Mouse (Mus musculus): ENCODE results near the gene Eogt. TPM values are rescaled to one million over a fixed set of nuclear protein-coding genes. Genes with fewer than 3 reads are reported as not detected.

The Eogt gene
- total and polyA plus RNA-seq, 2 experiments: 2.0 to 3.9 TPM

- Histone ChIP-seq H3K9ac (ENCODE audit: low read depth, low read length) (no peak overlapping the region), H3K27ac (replicated peaks; ENCODE audit: insufficient read depth, low read depth, low read length) (no peak overlapping the region), H3K4me3 (ENCODE audit: insufficient read depth, low read depth, low read length) (no peak overlapping the region), H3K79me2 (ENCODE audit: control insufficient read depth, insufficient read depth, low read length) (no peaks in the 10 kb centered on the region), H3K4me1 (ENCODE audit: control insufficient read depth, insufficient read depth, low read length) (no peaks in the 10 kb centered on the region), H3K36me3 (ENCODE audit: control insufficient read depth, insufficient read depth, low read length) (peaks cover 41% of the 10 kb centered on the region), H3K27me3 (ENCODE audit: control insufficient read depth, insufficient read depth, low read length) (no peaks in the 10 kb centered on the region)
- DNase-seq (ENCODE audit: extremely low read depth, low read depth, low spot score): no peak
- no peak for TF ChIP-seq POLR2A (IDR thresholded peaks at IDR 0.05; ENCODE audit: extremely low read depth, insufficient read depth, low read length)
- no peak for TF ChIP-seq CTCF (IDR thresholded peaks at IDR 0.05; ENCODE audit: low read depth, low read length)
- WGBS: 96% methylated on average over 5 of the region's 5 CpGs
These were observed 16.2 kb downstream of the Eogt start for GRCm38 (mm10) chr6:97132707-97133303.

- Histone ChIP-seq H3K4me1 (ENCODE audit: control insufficient read depth, insufficient read depth, low read length) (no peaks in the 10 kb centered on the region), H3K9ac (ENCODE audit: low read depth, low read length) (no peak overlapping the region), H3K36me3 (ENCODE audit: control insufficient read depth, insufficient read depth, low read length) (peaks cover 42% of the 10 kb centered on the region), H3K27ac (replicated peaks; ENCODE audit: insufficient read depth, low read depth, low read length) (no peak overlapping the region), H3K79me2 (ENCODE audit: control insufficient read depth, insufficient read depth, low read length) (no peaks in the 10 kb centered on the region), H3K4me3 (ENCODE audit: insufficient read depth, low read depth, low read length) (no peak overlapping the region), H3K27me3 (ENCODE audit: control insufficient read depth, insufficient read depth, low read length) (no peaks in the 10 kb centered on the region)
- TF ChIP-seq CTCF (IDR thresholded peaks at IDR 0.05; ENCODE audit: low read depth, low read length) (no peak), POLR2A (IDR thresholded peaks at IDR 0.05; ENCODE audit: extremely low read depth, insufficient read depth, low read length) (no peak)
- 37% methylated on average over 4 of the region's 4 CpGs for WGBS
- no peak for DNase-seq (ENCODE audit: extremely low read depth, low read depth, low spot score)
These were observed 17.2 kb downstream of the Eogt start for GRCm38 (mm10) chr6:97131808-97132207.

DNA sequence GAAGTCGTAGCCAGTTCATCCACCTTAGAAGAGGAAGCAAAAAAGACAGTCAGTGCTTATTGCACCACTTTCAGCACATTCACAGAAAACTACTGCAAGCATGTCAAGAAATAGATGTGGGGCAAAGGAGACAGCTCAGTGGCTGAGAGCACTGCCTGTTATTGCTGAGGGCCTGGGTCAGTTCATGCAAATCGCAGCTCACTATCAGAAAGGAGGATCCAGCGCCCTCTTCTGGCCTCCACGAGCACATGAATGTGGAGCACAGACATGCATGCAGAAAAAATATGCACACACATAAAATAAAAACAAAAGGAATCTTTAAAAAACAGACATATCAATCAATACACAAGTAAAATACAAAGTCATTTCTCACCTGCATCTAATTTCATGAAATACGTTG lies 18.0 kb downstream of the Eogt start:
- no peak overlapping the region for H3K9ac ChIP-seq (ENCODE audit: low read depth, low read length)
- H3K36me3 ChIP-seq (ENCODE audit: control insufficient read depth, insufficient read depth, low read length): peaks cover 40% of the 10 kb centered on the region
- TF ChIP-seq CTCF (IDR thresholded peaks at IDR 0.05; ENCODE audit: low read depth, low read length) (peak; percentile 32), POLR2A (IDR thresholded peaks at IDR 0.05; ENCODE audit: extremely low read depth, insufficient read depth, low read length) (no peak)

GRCm38 (mm10) chr6:97124336-97125010 lies 24.5 kb downstream of the Eogt start:
- WGBS: 88% methylated on average over 10 of the region's 10 CpGs
- no peak for DNase-seq (ENCODE audit: extremely low read depth, low read depth, low spot score)
- Histone ChIP-seq H3K27me3 (ENCODE audit: control insufficient read depth, insufficient read depth, low read length) (no peaks in the 10 kb centered on the region), H3K4me3 (ENCODE audit: insufficient read depth, low read depth, low read length) (no peak overlapping the region), H3K4me1 (ENCODE audit: control insufficient read depth, insufficient read depth, low read length) (no peaks in the 10 kb centered on the region), H3K9ac (ENCODE audit: low read depth, low read length) (no peak overlapping the region), H3K36me3 (ENCODE audit: control insufficient read depth, insufficient read depth, low read length) (peaks cover 25% of the 10 kb centered on the region), H3K79me2 (ENCODE audit: control insufficient read depth, insufficient read depth, low read length) (no peaks in the 10 kb centered on the region), H3K27ac (replicated peaks; ENCODE audit: insufficient read depth, low read depth, low read length) (no peak overlapping the region)
- no peak for TF ChIP-seq POLR2A (IDR thresholded peaks at IDR 0.05; ENCODE audit: extremely low read depth, insufficient read depth, low read length)
- TF ChIP-seq CTCF (IDR thresholded peaks at IDR 0.05; ENCODE audit: low read depth, low read length): no peak

More for the DNA sequence above, 18.0 kb downstream of the Eogt start:
- WGBS: 78% methylated on average over 5 of the region's 5 CpGs
- H3K4me1 ChIP-seq (ENCODE audit: control insufficient read depth, insufficient read depth, low read length): no peaks in the 10 kb centered on the region
- no peak overlapping the region for H3K27ac ChIP-seq (replicated peaks; ENCODE audit: insufficient read depth, low read depth, low read length)
- H3K27me3 ChIP-seq (ENCODE audit: control insufficient read depth, insufficient read depth, low read length): no peaks in the 10 kb centered on the region
- no peak for DNase-seq (ENCODE audit: extremely low read depth, low read depth, low spot score)
- no peak overlapping the region for H3K4me3 ChIP-seq (ENCODE audit: insufficient read depth, low read depth, low read length)
- H3K79me2 ChIP-seq (ENCODE audit: control insufficient read depth, insufficient read depth, low read length): no peaks in the 10 kb centered on the region

DNA sequence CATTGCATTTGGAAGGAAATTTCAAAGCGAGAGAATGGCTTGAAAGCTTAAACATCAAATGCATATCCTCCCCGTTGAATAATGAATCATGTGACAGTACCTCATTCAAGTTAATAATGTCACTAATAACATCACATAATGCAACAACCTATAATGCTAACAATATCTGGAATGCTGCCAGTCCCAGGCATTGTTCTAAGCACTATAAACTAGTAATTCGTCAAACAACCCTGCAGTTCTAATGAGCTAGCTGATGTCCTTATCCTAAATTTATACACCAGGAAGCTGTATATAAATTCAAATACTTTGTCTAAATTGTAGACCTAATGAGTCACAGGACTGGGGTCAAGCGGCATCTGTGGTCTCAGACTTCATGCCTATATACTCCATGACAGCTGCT lies 28.1 kb downstream of the Eogt start:
- 86% methylated on average over 4 of the region's 4 CpGs for WGBS
- Histone ChIP-seq H3K9ac (ENCODE audit: low read depth, low read length) (no peak overlapping the region), H3K27ac (replicated peaks; ENCODE audit: insufficient read depth, low read depth, low read length) (no peak overlapping the region), H3K4me3 (ENCODE audit: insufficient read depth, low read depth, low read length) (no peak overlapping the region), H3K79me2 (ENCODE audit: control insufficient read depth, insufficient read depth, low read length) (no peaks in the 10 kb centered on the region), H3K27me3 (ENCODE audit: control insufficient read depth, insufficient read depth, low read length) (no peaks in the 10 kb centered on the region), H3K36me3 (ENCODE audit: control insufficient read depth, insufficient read depth, low read length) (peaks cover 43% of the 10 kb centered on the region), H3K4me1 (ENCODE audit: control insufficient read depth, insufficient read depth, low read length) (no peaks in the 10 kb centered on the region)
- no peak for DNase-seq (ENCODE audit: extremely low read depth, low read depth, low spot score)
- TF ChIP-seq CTCF (IDR thresholded peaks at IDR 0.05; ENCODE audit: low read depth, low read length) (no peak), POLR2A (IDR thresholded peaks at IDR 0.05; ENCODE audit: extremely low read depth, insufficient read depth, low read length) (no peak)

- no peak for DNase-seq (ENCODE audit: extremely low read depth, low read depth, low spot score)
- H3K27me3 ChIP-seq (ENCODE audit: control insufficient read depth, insufficient read depth, low read length): no peaks in the 10 kb centered on the region
- peaks cover 46% of the 10 kb centered on the region for H3K36me3 ChIP-seq (ENCODE audit: control insufficient read depth, insufficient read depth, low read length)
- no peaks in the 10 kb centered on the region for H3K4me1 ChIP-seq (ENCODE audit: control insufficient read depth, insufficient read depth, low read length)
- no peak overlapping the region for H3K9ac ChIP-seq (ENCODE audit: low read depth, low read length)
- no peaks in the 10 kb centered on the region for H3K79me2 ChIP-seq (ENCODE audit: control insufficient read depth, insufficient read depth, low read length)
- TF ChIP-seq CTCF (IDR thresholded peaks at IDR 0.05; ENCODE audit: low read depth, low read length): no peak
- TF ChIP-seq POLR2A (IDR thresholded peaks at IDR 0.05; ENCODE audit: extremely low read depth, insufficient read depth, low read length): no peak
- no peak overlapping the region for H3K4me3 ChIP-seq (ENCODE audit: insufficient read depth, low read depth, low read length)
- H3K27ac ChIP-seq (replicated peaks; ENCODE audit: insufficient read depth, low read depth, low read length): no peak overlapping the region
- WGBS: 97% methylated on average over 3 of the region's 3 CpGs
These were observed 30.7 kb downstream of the Eogt start for GRCm38 (mm10) chr6:97118327-97118726.

All from liver, adult 2 months (tissue).